Mouse (Mus musculus): ENCODE measurements at regions not wholly inside any gene's neighbourhood (a gene's known extent, or its start where the extent isn't known, plus 50 kb on each side); places are given as distances from the start of the nearest gene placed in this dataset.

DNA sequence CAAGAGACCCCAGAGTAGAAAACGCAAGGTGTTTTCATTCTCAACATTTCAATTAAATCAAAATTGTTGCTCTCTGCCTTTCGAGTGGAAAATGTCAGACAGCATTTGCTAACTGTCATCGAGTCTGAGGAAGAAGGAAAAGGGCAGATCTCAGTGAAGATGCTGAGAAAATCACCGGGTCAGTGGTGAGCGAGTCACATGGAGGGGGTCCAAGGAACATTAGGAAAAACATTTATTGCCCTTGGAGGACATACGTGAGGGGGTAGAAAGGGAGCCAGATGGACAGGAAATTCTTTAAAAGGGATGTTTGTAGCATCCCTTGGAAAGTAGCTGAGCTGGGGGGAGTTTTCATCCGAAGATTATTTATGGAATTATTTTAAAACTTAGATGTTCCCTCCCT lies 425.4 kb upstream of the Rgma start:
- no peak for TF ChIP-seq CTCF (IDR thresholded peaks at IDR 0.05; ENCODE audit: low read depth, low read length)
- no peak for TF ChIP-seq EP300 (IDR thresholded peaks at IDR 0.05; ENCODE audit: insufficient read depth, low read depth, low read length)
- TF ChIP-seq POLR2A (IDR thresholded peaks at IDR 0.05; ENCODE audit: insufficient read depth, low read length) = no peak
- no peaks in the 10 kb centered on the region for H3K27me3 ChIP-seq (ENCODE audit: control insufficient read depth, insufficient read depth, low read length, poor library complexity, severe bottlenecking)
- no peak overlapping the region for H3K9ac ChIP-seq (ENCODE audit: low read depth, poor library complexity, severe bottlenecking)
- H3K36me3 ChIP-seq (ENCODE audit: control insufficient read depth, insufficient read depth, low read length, poor library complexity, severe bottlenecking) = no peaks in the 10 kb centered on the region
- H3K9me3 ChIP-seq (replicated peaks; ENCODE audit: control insufficient read depth, insufficient read depth, low read length, poor library complexity, severe bottlenecking) = peaks cover 8% of the 10 kb centered on the region
- no peak overlapping the region for H3K27ac ChIP-seq (ENCODE audit: insufficient read depth, low read length)
- no peak overlapping the region for H3K4me3 ChIP-seq (ENCODE audit: low read depth, low read length)
- no peaks in the 10 kb centered on the region for H3K4me1 ChIP-seq (ENCODE audit: control insufficient read depth, insufficient read depth, low read length)

DNA sequence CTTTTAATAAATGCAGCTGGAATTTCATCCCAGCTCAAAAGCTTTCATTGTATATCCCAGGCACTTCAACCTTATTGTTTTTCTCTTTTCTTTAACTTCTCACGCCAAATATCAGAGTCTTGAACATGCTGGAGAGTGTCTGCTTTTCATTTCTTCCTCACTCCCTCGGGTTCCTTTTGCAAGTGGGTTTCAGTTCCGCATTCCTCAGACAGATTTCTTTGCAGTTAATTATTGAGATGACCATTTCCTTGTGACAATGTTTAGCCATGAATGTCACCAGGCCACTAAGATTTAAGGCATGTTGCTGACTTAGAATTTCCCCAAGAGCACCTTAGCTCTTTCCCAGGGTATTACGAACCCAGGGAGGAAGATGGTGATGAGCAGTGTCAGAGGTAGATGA lies 417.6 kb upstream of the Rgma start:
- Histone ChIP-seq H3K27me3 (ENCODE audit: control insufficient read depth, insufficient read depth, low read length, poor library complexity, severe bottlenecking) (no peaks in the 10 kb centered on the region), H3K9me3 (replicated peaks; ENCODE audit: control insufficient read depth, insufficient read depth, low read length, poor library complexity, severe bottlenecking) (no peaks in the 10 kb centered on the region)

DNA sequence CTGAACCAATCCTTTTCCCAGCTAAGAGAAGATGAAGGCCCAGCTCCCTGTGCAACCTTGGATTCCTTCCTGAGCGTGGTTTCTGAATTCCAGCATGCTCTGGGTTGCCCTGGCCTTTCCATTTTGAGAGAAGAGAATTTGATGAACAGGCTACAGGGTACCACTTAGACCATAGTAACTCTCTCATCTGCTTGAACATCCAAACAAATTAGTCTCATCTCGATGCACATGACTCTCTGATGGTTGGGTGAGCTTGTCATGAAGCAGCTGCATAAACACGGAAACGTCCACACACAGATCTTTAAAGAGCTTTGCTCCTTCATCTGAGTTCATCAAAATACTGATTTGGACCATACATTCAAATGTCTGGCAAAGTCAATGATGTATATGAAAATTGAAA lies 414.0 kb upstream of the Rgma start:
- no peak overlapping the region for H3K9ac ChIP-seq (ENCODE audit: low read depth, poor library complexity, severe bottlenecking)
- TF ChIP-seq CTCF (IDR thresholded peaks at IDR 0.05; ENCODE audit: low read depth, low read length) (no peak), EP300 (IDR thresholded peaks at IDR 0.05; ENCODE audit: insufficient read depth, low read depth, low read length) (no peak), POLR2A (IDR thresholded peaks at IDR 0.05; ENCODE audit: insufficient read depth, low read length) (no peak)
- no peaks in the 10 kb centered on the region for H3K4me1 ChIP-seq (ENCODE audit: control insufficient read depth, insufficient read depth, low read length)
- H3K9me3 ChIP-seq (replicated peaks; ENCODE audit: control insufficient read depth, insufficient read depth, low read length, poor library complexity, severe bottlenecking) = no peaks in the 10 kb centered on the region
- H3K36me3 ChIP-seq (ENCODE audit: control insufficient read depth, insufficient read depth, low read length, poor library complexity, severe bottlenecking) = no peaks in the 10 kb centered on the region
- H3K27ac ChIP-seq (ENCODE audit: insufficient read depth, low read length) = no peak overlapping the region
- H3K4me3 ChIP-seq (ENCODE audit: low read depth, low read length) = no peak overlapping the region
- no peaks in the 10 kb centered on the region for H3K27me3 ChIP-seq (ENCODE audit: control insufficient read depth, insufficient read depth, low read length, poor library complexity, severe bottlenecking)

More for the DNA sequence above, 417.6 kb upstream of the Rgma start:
- Histone ChIP-seq H3K4me3 (ENCODE audit: low read depth, low read length) (no peak overlapping the region), H3K36me3 (ENCODE audit: control insufficient read depth, insufficient read depth, low read length, poor library complexity, severe bottlenecking) (no peaks in the 10 kb centered on the region), H3K9ac (ENCODE audit: low read depth, poor library complexity, severe bottlenecking) (no peak overlapping the region), H3K27ac (ENCODE audit: insufficient read depth, low read length) (no peak overlapping the region), H3K4me1 (ENCODE audit: control insufficient read depth, insufficient read depth, low read length) (no peaks in the 10 kb centered on the region)
- TF ChIP-seq EP300 (IDR thresholded peaks at IDR 0.05; ENCODE audit: insufficient read depth, low read depth, low read length) (no peak), CTCF (IDR thresholded peaks at IDR 0.05; ENCODE audit: low read depth, low read length) (no peak), POLR2A (IDR thresholded peaks at IDR 0.05; ENCODE audit: insufficient read depth, low read length) (no peak)

DNA sequence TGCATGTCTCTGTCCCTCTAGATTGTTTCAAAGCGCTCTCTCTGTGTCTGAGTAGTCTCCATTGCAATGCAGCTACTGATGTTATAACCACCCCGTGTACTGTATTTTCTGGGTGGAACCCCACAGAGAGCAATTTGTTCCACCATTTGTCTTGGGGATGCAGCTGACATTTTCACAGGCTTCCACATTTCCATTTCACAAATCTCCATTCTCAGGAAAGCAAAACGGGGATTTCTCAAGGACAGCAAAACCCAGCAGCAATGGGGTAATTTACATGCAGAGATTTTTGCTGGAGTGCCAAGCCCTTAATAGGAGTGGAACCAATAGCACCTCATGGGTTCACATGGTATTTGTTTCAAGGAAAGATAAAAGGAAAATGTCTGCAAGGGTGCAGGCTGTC lies 412.5 kb upstream of the Rgma start:
- no peak overlapping the region for H3K4me3 ChIP-seq (ENCODE audit: low read depth, low read length)
- no peaks in the 10 kb centered on the region for H3K9me3 ChIP-seq (replicated peaks; ENCODE audit: control insufficient read depth, insufficient read depth, low read length, poor library complexity, severe bottlenecking)
- TF ChIP-seq POLR2A (IDR thresholded peaks at IDR 0.05; ENCODE audit: insufficient read depth, low read length) (no peak), EP300 (IDR thresholded peaks at IDR 0.05; ENCODE audit: insufficient read depth, low read depth, low read length) (no peak), CTCF (IDR thresholded peaks at IDR 0.05; ENCODE audit: low read depth, low read length) (no peak)
- no peaks in the 10 kb centered on the region for H3K27me3 ChIP-seq (ENCODE audit: control insufficient read depth, insufficient read depth, low read length, poor library complexity, severe bottlenecking)
- no peaks in the 10 kb centered on the region for H3K4me1 ChIP-seq (ENCODE audit: control insufficient read depth, insufficient read depth, low read length)
- H3K9ac ChIP-seq (ENCODE audit: low read depth, poor library complexity, severe bottlenecking) = no peak overlapping the region
- H3K36me3 ChIP-seq (ENCODE audit: control insufficient read depth, insufficient read depth, low read length, poor library complexity, severe bottlenecking) = no peaks in the 10 kb centered on the region
- no peak overlapping the region for H3K27ac ChIP-seq (ENCODE audit: insufficient read depth, low read length)

DNA sequence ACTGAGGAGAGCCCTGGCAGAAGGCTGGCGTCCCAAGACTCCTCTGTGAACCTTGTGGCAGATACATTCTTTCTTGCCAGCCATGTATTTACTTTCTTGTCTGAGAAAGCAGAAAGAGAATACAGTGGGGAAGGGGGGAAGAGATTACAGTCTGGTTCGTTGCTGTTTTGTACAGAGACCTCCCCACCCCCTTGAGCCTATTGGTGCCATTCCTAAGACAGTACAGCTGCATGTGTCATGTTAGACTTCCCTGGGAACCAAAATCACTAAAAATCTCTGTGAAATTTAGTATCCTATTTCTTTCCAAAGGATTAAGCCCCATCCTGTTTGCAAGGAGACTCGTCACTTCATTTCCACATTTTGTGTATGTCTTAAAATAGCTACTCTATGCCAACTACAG lies 411.4 kb upstream of the Rgma start:
- Histone ChIP-seq H3K9me3 (replicated peaks; ENCODE audit: control insufficient read depth, insufficient read depth, low read length, poor library complexity, severe bottlenecking) (no peaks in the 10 kb centered on the region), H3K36me3 (ENCODE audit: control insufficient read depth, insufficient read depth, low read length, poor library complexity, severe bottlenecking) (no peaks in the 10 kb centered on the region), H3K4me3 (ENCODE audit: low read depth, low read length) (no peak overlapping the region), H3K27me3 (ENCODE audit: control insufficient read depth, insufficient read depth, low read length, poor library complexity, severe bottlenecking) (no peaks in the 10 kb centered on the region), H3K27ac (ENCODE audit: insufficient read depth, low read length) (no peak overlapping the region), H3K9ac (ENCODE audit: low read depth, poor library complexity, severe bottlenecking) (no peak overlapping the region), H3K4me1 (ENCODE audit: control insufficient read depth, insufficient read depth, low read length) (no peaks in the 10 kb centered on the region)
- no peak for TF ChIP-seq CTCF (IDR thresholded peaks at IDR 0.05; ENCODE audit: low read depth, low read length)
- TF ChIP-seq POLR2A (IDR thresholded peaks at IDR 0.05; ENCODE audit: insufficient read depth, low read length) = no peak
- no peak for TF ChIP-seq EP300 (IDR thresholded peaks at IDR 0.05; ENCODE audit: insufficient read depth, low read depth, low read length)

DNA sequence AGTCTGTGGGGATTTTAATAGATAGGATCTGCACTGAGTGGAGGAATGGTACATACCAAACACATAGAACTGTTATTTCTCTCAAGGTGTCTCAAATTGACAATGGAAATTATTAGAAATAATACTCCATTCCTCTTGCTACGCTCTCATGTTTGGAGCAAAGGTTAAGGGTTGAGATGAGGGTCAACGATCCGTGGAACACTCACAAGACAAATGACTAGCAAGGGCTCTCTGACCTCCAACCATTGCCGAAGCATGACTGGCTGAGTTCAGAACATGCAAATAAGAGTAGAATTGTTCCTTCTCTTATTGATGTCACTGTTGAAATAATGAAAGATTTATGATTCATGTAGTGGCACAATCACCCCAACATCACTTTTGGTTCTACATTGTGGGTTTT lies 407.1 kb upstream of the Rgma start:
- H3K9me3 ChIP-seq (replicated peaks; ENCODE audit: control insufficient read depth, insufficient read depth, low read length, poor library complexity, severe bottlenecking) = no peaks in the 10 kb centered on the region
- no peaks in the 10 kb centered on the region for H3K36me3 ChIP-seq (ENCODE audit: control insufficient read depth, insufficient read depth, low read length, poor library complexity, severe bottlenecking)
- H3K9ac ChIP-seq (ENCODE audit: low read depth, poor library complexity, severe bottlenecking) = no peak overlapping the region
- no peaks in the 10 kb centered on the region for H3K4me1 ChIP-seq (ENCODE audit: control insufficient read depth, insufficient read depth, low read length)
- no peak overlapping the region for H3K4me3 ChIP-seq (ENCODE audit: low read depth, low read length)
- TF ChIP-seq EP300 (IDR thresholded peaks at IDR 0.05; ENCODE audit: insufficient read depth, low read depth, low read length) = no peak
- no peak for TF ChIP-seq CTCF (IDR thresholded peaks at IDR 0.05; ENCODE audit: low read depth, low read length)
- TF ChIP-seq POLR2A (IDR thresholded peaks at IDR 0.05; ENCODE audit: insufficient read depth, low read length) = no peak
- H3K27me3 ChIP-seq (ENCODE audit: control insufficient read depth, insufficient read depth, low read length, poor library complexity, severe bottlenecking) = no peaks in the 10 kb centered on the region
- no peak overlapping the region for H3K27ac ChIP-seq (ENCODE audit: insufficient read depth, low read length)
